Mouse (Mus musculus): ENCODE results near the gene Ankrd12. TPM values are rescaled to one million over a fixed set of nuclear protein-coding genes. Genes with fewer than 3 reads are reported as not detected.

The Ankrd12 gene
- 6.6 and 8.6 TPM in 2 replicates for polyA plus RNA-seq (2012; rRNA removed; ENCODE audit: low replicate concordance)

GRCm38 (mm10) chr17:66076934-66077333 is at the start of gene Ankrd12:
TSS of gene Ankrd12 (minus strand) at chr17:66077089.

GRCm38 (mm10) chr17:66123066-66123815 is 46.4 kb upstream of the Ankrd12 start, which contains the start of gene Ddx11:
TSS of gene Ddx11 (plus strand) at chr17:66123520.

GRCm38 (mm10) chr17:66111402-66111959 is 34.6 kb upstream of the Ankrd12 start, which contains the start of gene Washc1:
TSS of gene Washc1 (plus strand) at chr17:66111545.

GRCm38 (mm10) chr17:66101380-66102330 is 24.8 kb upstream of the Ankrd12 start, which contains the start of gene Ndufv2:
TSS of gene Ndufv2 (minus strand) at chr17:66101559.

GRCm38 (mm10) chr17:65950622-65951404 is 126.1 kb downstream of the Ankrd12 start, which contains the start of gene Twsg1:
TSS of gene Twsg1 (minus strand) at chr17:65951226.

Other genes with a start within 250 kb of the Ankrd12 start
- 34.2 and 40.3 TPM in 2 replicates for gene Ralbp1, start 191.3 kb downstream of the Ankrd12 start, polyA plus RNA-seq (2012; rRNA removed; ENCODE audit: low replicate concordance)
- 34.3 and 82.5 TPM in 2 replicates for gene Twsg1, start 125.9 kb downstream of the Ankrd12 start, polyA plus RNA-seq (2012; rRNA removed; ENCODE audit: low replicate concordance)
- gene Ndufv2, start 24.5 kb upstream of the Ankrd12 start, polyA plus RNA-seq (2012; rRNA removed; ENCODE audit: low replicate concordance) = 48.2 and 59.1 TPM in 2 replicates
- gene Washc1, start 34.5 kb upstream of the Ankrd12 start, polyA plus RNA-seq (2012; rRNA removed; ENCODE audit: low replicate concordance) = 48.6 and 58.1 TPM in 2 replicates
- gene Ddx11, start 46.4 kb upstream of the Ankrd12 start, polyA plus RNA-seq (2012; rRNA removed; ENCODE audit: low replicate concordance) = 3.3 and 8.6 TPM in 2 replicates